Mouse (Mus musculus) neural tube, embryonic 10.5 days (tissue): ENCODE measurements around the gene Gm15446.
"Not testable (repeated sequence)": the region's sequence is repeated elsewhere in the genome, so short reads cannot be mapped to it uniquely, and the experiment has no call there.

Experiments
- DNase-seq: peaks from one replicate; pipeline ENCODE4 v3.0.0-alpha.2; 2017; ENCODE audit warnings: low spot score; ENCODE audit errors: extremely low spot score

Gene Gm15446

GRCm38 (mm10) chr5:109923261-109924071, at the start of gene Gm15446:
TSS of gene Gm15446 (plus strand) at chr5:109923400.
- DNase-seq, result peak; percentile 79

GRCm38 (mm10) chr5:109924129-109924528, 929 bp downstream of the Gm15446 start:
- not testable (repeated sequence) for DNase-seq

DNA sequence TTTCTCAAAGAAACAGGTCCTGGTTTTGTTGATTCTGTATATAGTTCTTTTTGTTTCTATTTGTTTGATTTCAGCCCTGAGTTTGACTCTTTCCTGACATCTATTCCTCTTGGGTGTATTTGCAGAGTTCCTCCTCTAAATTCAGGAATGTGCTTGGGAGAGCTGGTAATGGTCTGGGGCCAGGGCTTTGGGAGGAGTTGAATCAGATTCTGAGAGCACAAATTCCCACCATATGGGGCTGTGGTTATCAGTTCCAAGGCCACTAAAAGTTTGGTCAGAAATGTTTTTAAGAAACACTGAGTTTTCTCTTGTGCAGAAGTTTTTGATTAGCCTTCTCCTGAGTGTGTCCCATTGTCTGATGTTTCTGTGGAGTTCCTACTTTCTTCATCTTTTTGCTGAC, 1.7 kb downstream of the Gm15446 start:
- no peak for DNase-seq

GRCm38 (mm10) chr5:109950281-109950680, 27.1 kb downstream of the Gm15446 start:
- no peak for DNase-seq

GRCm38 (mm10) chr5:109980743-109981142, 57.5 kb downstream of the Gm15446 start:
- DNase-seq, result not testable (repeated sequence)
